Mouse (Mus musculus) kidney, embryonic 16.5 days (tissue): ENCODE data around the gene Zfp827. TPM values are rescaled to one million over a fixed set of nuclear protein-coding genes. Genes with fewer than 3 reads are reported as not detected.
A peak's percentile ranks its signal among the peaks of the same experiment; 100 is the strongest.

Experiments used
- ATAC-seq: fragments of 200-750 bp; cut with Nextera tagmentation; 2 replicates; pipeline ENCODE4 v1.8.0; 2017; ENCODE audit warnings: moderate TSS enrichment; ENCODE audit not compliant: low FRiP score, low TSS enrichment
- H3K27ac ChIP-seq: fragments of 300-500 bp; sonication (generic); 2 replicates; pipeline ENCODE4 v1.5.1; 2014; ENCODE audit warnings: low read length
- H3K27me3 ChIP-seq: fragments of 300-500 bp; sonication (generic); 2 replicates; pipeline ENCODE4 v1.6.1; 2014; ENCODE audit warnings: low read length, control low read depth, mixed read lengths; ENCODE audit not compliant: insufficient read depth
- H3K36me3 ChIP-seq: fragments of 300-500 bp; sonication (generic); 2 replicates; pipeline ENCODE4 v1.6.1; 2014; ENCODE audit warnings: low read length, control low read depth, mixed read lengths; ENCODE audit not compliant: insufficient read depth
- H3K4me1 ChIP-seq: fragments of 300-500 bp; sonication (generic); 2 replicates; pipeline ENCODE4 v1.6.1; 2014; ENCODE audit warnings: low read length, control low read depth, mixed read lengths; ENCODE audit not compliant: insufficient read depth
- H3K4me2 ChIP-seq: fragments of 300-500 bp; sonication (generic); replicated peaks from 2 replicates; pipeline ENCODE4 v1.6.1; 2014; ENCODE audit warnings: low read depth, low read length
- H3K4me3 ChIP-seq: fragments of 300-500 bp; sonication (generic); 2 replicates; pipeline ENCODE4 v1.5.1; 2014; ENCODE audit warnings: mild to moderate bottlenecking, low read length
- H3K9ac ChIP-seq: fragments of 300-500 bp; sonication (generic); replicated peaks from 2 replicates; pipeline ENCODE4 v1.6.1; 2014; ENCODE audit warnings: low read length
- H3K9me3 ChIP-seq: fragments of 300-500 bp; sonication (generic); 2 replicates; pipeline ENCODE4 v1.6.1; 2016; ENCODE audit warnings: low read length, control low read depth
- WGBS: fragments of 180-500 bp; shearing (Covaris S2); extraction: QIAGEN DNeasy Blood & Tissue Kit; methylation state at CpG from one replicate; pipeline ENCODE4 v1.1.7; 2014; 5-methylcytosine and 5-hydroxymethylcytosine counted together
- polyA plus RNA-seq: library from polyadenylated mRNA; unstranded; fragments of >200 nt; fragmentation: Nextera tagmentation; extraction: Ambion mirVana; gene quantifications from 2 replicates; pipeline ENCODE4 v1.2.1, GENCODE M21; 2015

Gene Zfp827
- polyA plus RNA-seq, 1 experiment from 2014 or later = 6.9 TPM

DNA sequence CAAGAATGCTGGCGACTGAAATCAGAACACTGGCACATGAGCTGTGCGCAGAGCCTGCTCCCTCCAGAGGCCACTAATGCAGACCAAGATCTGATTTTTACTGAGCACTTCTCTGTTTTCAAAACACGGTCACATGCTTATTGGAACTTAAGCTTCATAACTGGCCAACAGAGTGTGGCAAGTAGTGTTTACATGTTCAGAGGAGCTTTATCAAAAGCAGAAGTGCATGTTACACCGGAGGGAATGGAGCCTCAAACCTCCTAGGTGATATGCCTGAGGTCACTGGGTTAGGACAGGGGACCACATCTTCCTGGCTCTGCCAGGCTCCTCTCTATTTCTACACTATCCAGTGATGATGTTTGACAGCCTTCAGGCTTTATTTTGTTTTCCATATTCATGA lies 31.1 kb downstream of the Zfp827 start:
- 66% methylated on average over 4 of the region's 4 CpGs for WGBS
- no peaks in the 10 kb centered on the region for H3K9me3 ChIP-seq
- no peaks in the 10 kb centered on the region for H3K27me3 ChIP-seq
- no peak; the same call in 1 of the 2 replicates for ATAC-seq
- H3K4me2 ChIP-seq = no peak overlapping the region
- peaks cover 5% of the 10 kb centered on the region for H3K4me1 ChIP-seq
- H3K4me3 ChIP-seq = no peak overlapping the region
- H3K27ac ChIP-seq = no peak overlapping the region
- H3K9ac ChIP-seq = no peak overlapping the region
- H3K36me3 ChIP-seq = peaks cover 23% of the 10 kb centered on the region

DNA sequence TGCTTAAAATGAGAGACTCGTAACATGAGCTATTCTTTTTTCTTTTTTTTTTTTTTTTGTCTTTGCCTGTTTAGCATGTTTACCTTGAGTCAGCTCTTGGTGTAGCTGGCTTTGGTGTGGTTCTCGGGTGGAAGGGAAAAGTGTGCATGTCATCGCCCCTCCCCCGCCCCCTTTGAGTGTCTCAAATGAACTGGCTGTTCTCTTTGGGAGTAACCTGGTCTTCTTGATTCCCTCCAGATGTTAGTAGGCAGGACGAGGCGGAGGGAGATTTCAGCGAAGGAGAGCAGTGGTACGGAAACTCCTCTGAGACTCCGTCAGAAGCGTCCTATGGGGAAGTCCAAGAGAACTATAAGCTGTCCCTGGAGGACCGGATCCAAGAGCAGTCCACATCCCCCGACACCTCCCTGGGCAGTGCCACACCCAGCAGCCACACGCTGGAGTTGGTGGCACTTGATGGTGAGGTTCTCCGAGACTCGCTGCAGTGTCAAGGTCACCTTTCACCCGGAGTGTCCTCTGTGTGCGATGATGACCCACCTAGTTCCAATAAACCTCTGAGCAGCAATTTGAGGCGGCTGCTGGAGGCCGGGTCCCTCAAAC lies 31.9 kb downstream of the Zfp827 start:
- WGBS = 57% methylated on average over 19 of the region's 19 CpGs
- H3K4me1 ChIP-seq = peaks cover 5% of the 10 kb centered on the region
- no peaks in the 10 kb centered on the region for H3K9me3 ChIP-seq
- H3K27ac ChIP-seq = no peak overlapping the region
- ATAC-seq = peak; percentile 53; the same call in 1 of the 2 replicates
- no peak overlapping the region for H3K4me2 ChIP-seq
- peaks cover 23% of the 10 kb centered on the region for H3K36me3 ChIP-seq
- H3K27me3 ChIP-seq = no peaks in the 10 kb centered on the region
- no peak overlapping the region for H3K4me3 ChIP-seq
- H3K9ac ChIP-seq = no peak overlapping the region

DNA sequence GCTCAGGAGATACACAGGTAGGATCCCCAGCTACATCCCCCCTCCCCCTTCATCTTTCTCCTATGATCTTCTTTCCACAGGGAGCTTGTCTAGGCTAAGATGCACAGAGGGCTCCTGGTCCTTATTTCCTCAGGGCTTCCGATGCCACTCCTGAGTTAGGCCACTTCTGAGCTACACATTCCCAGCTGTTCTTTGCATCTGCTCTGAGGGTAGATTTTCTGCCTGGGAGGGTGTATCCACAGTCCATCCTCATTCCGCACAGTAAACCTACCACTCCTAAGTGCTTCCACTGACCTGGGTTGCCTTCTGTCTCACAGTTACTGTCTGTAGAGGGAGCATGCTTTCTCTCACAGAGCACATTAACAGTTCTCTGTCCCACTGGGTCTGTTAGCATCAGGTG lies 37.7 kb downstream of the Zfp827 start:
- H3K27ac ChIP-seq = no peak overlapping the region
- H3K27me3 ChIP-seq = no peaks in the 10 kb centered on the region
- H3K4me2 ChIP-seq = no peak overlapping the region
- H3K9ac ChIP-seq = no peak overlapping the region
- no peak overlapping the region for H3K4me3 ChIP-seq
- no peak for ATAC-seq
- no peaks in the 10 kb centered on the region; the same call in 1 of the 2 replicates for H3K4me1 ChIP-seq
- no peaks in the 10 kb centered on the region for H3K9me3 ChIP-seq
- 97% methylated on average over 2 of the region's 2 CpGs for WGBS
- peaks cover 28% of the 10 kb centered on the region for H3K36me3 ChIP-seq

DNA sequence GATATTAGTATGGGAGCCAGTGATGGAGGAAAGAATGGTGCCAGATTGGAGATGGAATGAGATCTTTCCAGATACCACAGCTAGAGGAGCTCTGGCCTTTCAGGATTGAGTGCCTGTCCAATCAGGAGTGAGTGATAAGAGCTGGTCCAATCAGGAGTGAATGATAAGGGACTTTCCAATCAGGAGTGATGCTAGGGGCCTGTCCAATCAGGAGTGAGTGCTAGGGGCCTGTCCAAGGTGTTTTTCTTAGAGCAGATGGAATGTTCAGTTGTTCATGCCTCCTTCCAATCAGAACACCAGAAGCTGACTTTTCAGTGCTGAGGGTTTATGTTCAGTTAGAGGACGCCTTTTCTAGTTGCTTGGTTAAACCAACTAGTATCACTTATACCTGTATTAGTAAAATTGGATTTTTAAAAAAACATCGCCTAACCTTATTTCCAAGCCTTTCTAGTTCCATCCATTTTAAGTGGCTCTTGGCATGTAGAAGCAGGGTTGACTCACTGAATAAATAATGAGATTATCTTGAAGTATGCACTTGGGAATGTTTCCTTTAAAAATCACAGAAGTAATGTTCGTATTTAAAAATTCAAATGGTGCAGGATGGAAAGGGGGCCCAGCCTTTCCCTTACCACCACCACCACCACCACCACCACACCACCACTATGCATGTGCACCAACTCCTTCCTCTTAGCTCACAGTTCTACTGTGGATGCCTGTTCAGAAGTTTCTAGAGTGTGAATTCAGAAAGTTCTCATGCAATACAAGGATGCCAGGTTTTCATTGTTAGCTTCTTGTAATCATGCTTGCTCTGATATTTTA lies 39.8 kb downstream of the Zfp827 start:
- Histone ChIP-seq H3K9me3 (no peaks in the 10 kb centered on the region), H3K4me2 (no peak overlapping the region), H3K27ac (no peak overlapping the region), H3K36me3 (peaks cover 21% of the 10 kb centered on the region), H3K4me3 (no peak overlapping the region), H3K27me3 (no peaks in the 10 kb centered on the region), H3K4me1 (no peaks in the 10 kb centered on the region), H3K9ac (no peak overlapping the region)
- 85% methylated on average over 3 of the region's 3 CpGs for WGBS
- no peak for ATAC-seq

DNA sequence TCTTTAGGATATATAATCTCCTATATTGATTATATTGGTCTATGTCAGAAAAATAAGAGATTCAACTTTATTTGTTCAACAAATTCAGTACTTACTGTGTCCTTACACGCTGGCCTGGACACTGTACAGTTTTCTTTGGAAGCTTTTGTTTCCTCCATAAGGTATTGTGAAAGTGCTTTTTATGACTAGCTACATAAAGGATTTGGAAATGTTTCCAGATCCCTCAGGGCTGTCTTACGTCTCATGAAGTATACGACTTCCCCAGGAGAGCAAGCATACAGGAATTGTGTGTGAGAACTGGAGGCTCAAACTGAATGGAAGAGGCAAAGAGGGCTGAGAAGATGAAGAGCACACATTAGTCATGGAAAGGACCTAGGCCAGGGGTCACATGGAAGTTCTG lies 45.1 kb downstream of the Zfp827 start:
- Histone ChIP-seq H3K9ac (no peak overlapping the region), H3K4me2 (no peak overlapping the region), H3K9me3 (no peaks in the 10 kb centered on the region), H3K27ac (no peak overlapping the region), H3K4me1 (0 out of 2 replicates have a peak, but pooled peaks cover under 1% of the 10 kb centered on the region), H3K4me3 (no peak overlapping the region), H3K36me3 (peaks cover 15% of the 10 kb centered on the region), H3K27me3 (no peaks in the 10 kb centered on the region)
- WGBS = 80% methylated on average over 3 of the region's 3 CpGs
- ATAC-seq = no peak

DNA sequence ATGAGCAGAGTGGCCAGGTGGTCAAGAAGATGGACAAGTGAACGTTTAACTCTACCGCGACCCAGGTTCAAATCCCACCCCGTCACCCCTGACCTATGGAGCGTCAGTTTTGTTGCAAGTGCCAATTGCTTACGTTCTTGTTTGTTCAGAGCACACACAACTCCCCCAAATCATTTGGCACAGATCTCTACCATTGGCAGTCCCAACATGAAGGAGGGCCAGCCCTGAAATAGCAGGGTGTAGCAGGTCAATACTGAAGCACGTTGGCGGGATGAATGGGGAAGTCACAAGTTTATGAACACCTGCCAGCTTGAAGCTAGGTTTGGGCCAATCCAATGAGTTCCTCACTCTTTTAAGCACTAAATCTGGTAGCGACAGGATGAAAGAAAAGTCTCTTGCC lies 46.7 kb downstream of the Zfp827 start:
- Histone ChIP-seq H3K27me3 (no peaks in the 10 kb centered on the region), H3K27ac (no peak overlapping the region), H3K36me3 (peaks cover 15% of the 10 kb centered on the region), H3K4me1 (0 out of 2 replicates have a peak, but pooled peaks cover 12% of the 10 kb centered on the region), H3K9me3 (no peaks in the 10 kb centered on the region), H3K4me2 (no peak overlapping the region), H3K4me3 (no peak overlapping the region), H3K9ac (no peak overlapping the region)
- no peak for ATAC-seq
- WGBS = 79% methylated on average over 9 of the region's 9 CpGs

DNA sequence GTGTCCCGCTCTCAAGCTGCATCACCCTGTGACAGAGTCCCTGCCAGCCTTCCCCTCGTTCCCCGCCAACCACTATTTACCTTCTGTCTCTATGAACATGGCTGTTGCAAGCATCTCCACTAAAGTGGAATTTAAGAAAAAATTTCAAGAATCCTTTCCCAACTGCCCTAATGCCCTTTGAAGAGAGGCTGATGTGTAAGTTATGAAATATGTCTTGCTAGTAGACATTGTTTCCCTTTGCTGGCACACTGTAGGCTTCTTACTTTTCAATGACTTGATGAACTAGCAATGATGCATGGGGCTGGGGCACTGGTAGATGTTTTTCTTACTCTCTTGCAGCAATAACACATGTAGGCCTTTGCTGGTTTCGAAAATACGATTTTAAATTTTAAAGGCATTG lies 49.0 kb downstream of the Zfp827 start:
- WGBS = 86% methylated on average over 5 of the region's 5 CpGs
- no peak for ATAC-seq
- Histone ChIP-seq H3K27ac (no peak overlapping the region), H3K36me3 (peaks cover 8% of the 10 kb centered on the region), H3K4me2 (no peak overlapping the region), H3K27me3 (no peaks in the 10 kb centered on the region), H3K4me3 (no peak overlapping the region), H3K9me3 (no peaks in the 10 kb centered on the region), H3K4me1 (peaks cover 17% of the 10 kb centered on the region; the same call in 1 of the 2 replicates), H3K9ac (no peak overlapping the region)

DNA sequence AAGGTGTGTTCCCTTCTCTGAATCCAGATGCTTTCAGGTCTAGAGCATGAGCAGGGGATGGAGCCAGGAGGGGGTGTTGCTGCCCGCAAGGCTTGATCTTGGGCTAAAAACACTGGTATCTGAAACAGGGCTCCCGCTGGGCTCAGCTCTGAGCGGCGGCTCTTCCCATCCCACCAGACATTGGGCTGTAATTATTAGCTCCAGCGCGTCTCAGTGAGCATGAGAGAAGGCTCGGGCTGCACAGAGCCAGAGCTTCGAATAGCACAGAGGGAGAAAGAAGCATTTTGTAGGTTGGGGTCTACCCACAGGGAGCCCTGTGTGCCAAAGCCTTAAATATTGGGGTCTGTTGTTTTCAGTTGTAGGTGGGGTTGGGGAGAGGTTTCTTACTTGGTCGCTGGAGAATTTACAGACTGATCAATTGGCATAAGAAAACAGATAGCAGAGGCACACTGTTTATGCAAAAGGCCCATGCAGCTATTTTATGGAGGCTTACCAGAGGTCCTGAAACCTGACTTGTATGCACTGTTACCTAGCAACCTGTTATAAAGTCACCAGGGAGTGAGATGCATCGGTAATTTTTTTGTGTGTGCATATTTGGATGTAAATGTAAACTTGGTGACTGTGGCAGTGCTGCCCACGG lies 50.4 kb downstream of the Zfp827 start:
- ATAC-seq = no peak
- H3K4me3 ChIP-seq = no peak overlapping the region
- WGBS = 35% methylated on average over 11 of the region's 11 CpGs

DNA sequence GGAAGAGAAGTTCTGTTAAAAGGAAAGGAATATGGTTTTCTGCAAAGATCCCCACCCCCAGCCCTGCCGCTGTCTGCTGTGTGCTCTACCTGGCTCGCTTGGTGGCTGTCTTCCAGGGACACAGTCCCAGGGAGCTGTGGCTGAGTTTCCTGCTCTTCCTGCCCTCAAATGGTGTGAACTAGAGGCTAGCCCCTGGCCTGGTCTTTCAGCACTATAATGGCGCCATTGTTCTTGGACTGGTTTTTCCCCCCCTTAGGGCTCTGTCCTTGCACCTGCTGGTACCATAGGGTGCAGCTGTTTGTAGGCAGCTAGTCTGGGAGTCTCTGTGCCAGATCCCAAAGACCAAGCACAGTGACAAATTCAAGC lies 50.9 kb downstream of the Zfp827 start:
- Histone ChIP-seq H3K4me1 (peaks cover 28% of the 10 kb centered on the region; the same call in 1 of the 2 replicates), H3K27me3 (no peaks in the 10 kb centered on the region), H3K9ac (no peak overlapping the region), H3K4me2 (no peak overlapping the region), H3K27ac (no peak overlapping the region), H3K36me3 (peaks cover 8% of the 10 kb centered on the region), H3K9me3 (no peaks in the 10 kb centered on the region), H3K4me3 (no peak overlapping the region)
- WGBS = 76% methylated on average over 3 of the region's 3 CpGs
- ATAC-seq = no peak

More for the DNA sequence above, 50.4 kb downstream of the Zfp827 start:
- H3K4me1 ChIP-seq = peaks cover 25% of the 10 kb centered on the region; the same call in 1 of the 2 replicates
- 0 out of 2 replicates have a peak overlapping the region, but pooled peaks have one; percentile 17 for H3K27ac ChIP-seq
- peaks cover 8% of the 10 kb centered on the region for H3K36me3 ChIP-seq
- H3K27me3 ChIP-seq = no peaks in the 10 kb centered on the region
- H3K9me3 ChIP-seq = no peaks in the 10 kb centered on the region
- no peak overlapping the region for H3K9ac ChIP-seq
- H3K4me2 ChIP-seq = no peak overlapping the region
